Mouse (Mus musculus) gastrocnemius, adult 2 months (tissue): Measurements from ENCODE around the gene Tnnt3. TPM values are rescaled to one million over a fixed set of nuclear protein-coding genes. Genes with fewer than 3 reads are reported as not detected.

Source experiments
- DNase-seq: peaks from one replicate; pipeline ENCODE4 v3.0.0; 2022
- H3K27ac ChIP-seq: fragments of 200-600 bp; 2 replicates; pipeline ENCODE4 v1.8.1; 2022; ENCODE audit warnings: mild to moderate bottlenecking
- H3K4me3 ChIP-seq: fragments of 200-600 bp; 2 replicates; pipeline ENCODE4 v1.8.1; 2022; ENCODE audit warnings: mild to moderate bottlenecking, moderate library complexity
- CTCF ChIP-seq: fragments of 200-600 bp; IDR thresholded peaks from 2 replicates; pipeline ENCODE4 v1.8.1; 2022; ENCODE audit warnings: antibody characterized with exemption, mild to moderate bottlenecking, moderate library complexity
- intact Hi-C: fragments of 180-260 bp; cut with DNase I; formaldehyde crosslinking; loops from one replicate; pipeline ENCODE4 v1.15.1; 2025
- total RNA-seq, 2 experiments: library from RNA; stranded (reverse); gene quantifications; 2 replicates each; pipeline ENCODE4 v1.2.3; 2021

Tnnt3 gene
- total RNA-seq, 2 experiments from 2014 or later: 28,899 to 38,022 TPM

GRCm38 (mm10) chr7:142552591-142553416 lies 54.2 kb downstream of the Tnnt3 start:
- H3K27ac ChIP-seq: peak overlapping the region; percentile 99
- peak; percentile 69 for TF ChIP-seq CTCF
- peak overlapping the region; percentile 9 for H3K4me3 ChIP-seq
- intact Hi-C loops: no loop called here
- DNase-seq: peak; percentile 89

- no peak for TF ChIP-seq CTCF
- DNase-seq: peak; percentile 63
- intact Hi-C loops: no loop called here
- H3K4me3 ChIP-seq: peak overlapping the region; percentile 88
- peak overlapping the region; percentile 99 for H3K27ac ChIP-seq
Measured at GRCm38 (mm10) chr7:142553417-142554335, 55.0 kb downstream of the Tnnt3 start.

GRCm38 (mm10) chr7:142554625-142555024 lies 56.0 kb downstream of the Tnnt3 start:
- Histone ChIP-seq H3K4me3 (peak overlapping the region; percentile 88), H3K27ac (peak overlapping the region; percentile 99)
- intact Hi-C loops: no loop called here
- DNase-seq: no peak
- no peak for TF ChIP-seq CTCF

- Histone ChIP-seq H3K4me3 (peak overlapping the region; percentile 88), H3K27ac (peak overlapping the region; percentile 99)
- TF ChIP-seq CTCF: peak; percentile 51
- peak; percentile 84 for DNase-seq
- intact Hi-C loops: no loop called here
Measured at GRCm38 (mm10) chr7:142555366-142556088, 56.9 kb downstream of the Tnnt3 start.

- peak overlapping the region; percentile 88 for H3K4me3 ChIP-seq
- peak; percentile 70 for DNase-seq
- TF ChIP-seq CTCF: no peak
- intact Hi-C loops: no loop called here
- peak overlapping the region; percentile 99 for H3K27ac ChIP-seq
Measured at GRCm38 (mm10) chr7:142556089-142556476, 57.4 kb downstream of the Tnnt3 start.

- Histone ChIP-seq H3K4me3 (peak overlapping the region; percentile 88), H3K27ac (peak overlapping the region; percentile 99)
- intact Hi-C loops: loop anchor here (2.0 kb wide), 1 partner anchor 41 kb away; no protein-coding TSS in a partner anchor
- TF ChIP-seq CTCF: no peak
- no peak for DNase-seq
Measured at GRCm38 (mm10) chr7:142557696-142558095, 59.1 kb downstream of the Tnnt3 start.

GRCm38 (mm10) chr7:142558511-142559146 lies 60.0 kb downstream of the Tnnt3 start:
- DNase-seq: peak; percentile 94
- peak overlapping the region; percentile 88 for H3K4me3 ChIP-seq
- no peak for TF ChIP-seq CTCF
- intact Hi-C loops: loop anchor here (2.0 kb wide), 1 partner anchor 40 kb away; no protein-coding TSS in a partner anchor
- peak overlapping the region; percentile 99 for H3K27ac ChIP-seq

- intact Hi-C loops: loop anchor here (2.0 kb wide), 1 partner anchor 39 kb away; no protein-coding TSS in a partner anchor
- DNase-seq: no peak
- TF ChIP-seq CTCF: no peak
- H3K4me3 ChIP-seq: peak overlapping the region; percentile 88
- H3K27ac ChIP-seq: peak overlapping the region; percentile 99
Measured at GRCm38 (mm10) chr7:142559651-142560175, 61.1 kb downstream of the Tnnt3 start.

- peak overlapping the region; percentile 43 for H3K27ac ChIP-seq
- intact Hi-C loops: no loop called here
- H3K4me3 ChIP-seq: no peak overlapping the region
- DNase-seq: no peak
- no peak for TF ChIP-seq CTCF
Measured at GRCm38 (mm10) chr7:142560942-142561855, 62.6 kb downstream of the Tnnt3 start.

GRCm38 (mm10) chr7:142561856-142562404 lies 63.3 kb downstream of the Tnnt3 start:
- intact Hi-C loops: no loop called here
- Histone ChIP-seq H3K4me3 (no peak overlapping the region), H3K27ac (peak overlapping the region; percentile 43; the same call in 1 of the 2 replicates)
- DNase-seq: no peak
- no peak for TF ChIP-seq CTCF
